Mouse (Mus musculus): ENCODE measurements around the gene A4gnt. TPM values are rescaled to one million over a fixed set of nuclear protein-coding genes. Genes with fewer than 3 reads are reported as not detected.

The A4gnt gene
- polyA plus RNA-seq, 1 experiment from 2014 or later: not detected

DNA sequence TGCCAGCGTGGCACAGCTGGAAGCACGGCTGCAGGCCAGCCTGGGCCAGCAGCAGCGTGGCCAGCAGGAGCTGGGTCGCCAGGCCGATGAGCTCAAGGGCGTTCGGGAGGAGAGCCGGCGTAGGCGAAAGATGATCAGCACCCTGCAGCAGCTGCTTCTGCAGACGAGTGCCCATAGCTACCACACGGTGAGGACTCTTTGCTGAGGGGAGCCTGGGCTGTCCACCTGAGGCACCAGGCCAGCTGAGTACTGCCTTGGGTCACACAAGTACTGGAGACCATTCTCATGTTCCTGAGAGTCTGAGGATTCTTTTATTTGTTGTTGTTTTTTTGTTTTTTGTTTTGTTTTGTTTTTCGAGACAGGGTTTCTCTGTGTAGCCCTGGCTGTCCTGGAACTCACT is 25.4 kb downstream of the A4gnt start:
- Histone ChIP-seq H3K27me3 (no peaks in the 10 kb centered on the region), H3K4me1 (replicated peaks) (no peaks in the 10 kb centered on the region), H3K9ac (no peak overlapping the region), H3K9me3 (no peaks in the 10 kb centered on the region), H3K4me3 (no peak overlapping the region), H3K4me2 (no peak overlapping the region), H3K27ac (replicated peaks) (no peak overlapping the region), H3K36me3 (0 out of 2 replicates have a peak, but pooled peaks cover 6% of the 10 kb centered on the region)
- ATAC-seq (ENCODE audit: low FRiP score, low read depth): no peak
- WGBS: 97% methylated on average over 13 of the region's 13 CpGs

DNA sequence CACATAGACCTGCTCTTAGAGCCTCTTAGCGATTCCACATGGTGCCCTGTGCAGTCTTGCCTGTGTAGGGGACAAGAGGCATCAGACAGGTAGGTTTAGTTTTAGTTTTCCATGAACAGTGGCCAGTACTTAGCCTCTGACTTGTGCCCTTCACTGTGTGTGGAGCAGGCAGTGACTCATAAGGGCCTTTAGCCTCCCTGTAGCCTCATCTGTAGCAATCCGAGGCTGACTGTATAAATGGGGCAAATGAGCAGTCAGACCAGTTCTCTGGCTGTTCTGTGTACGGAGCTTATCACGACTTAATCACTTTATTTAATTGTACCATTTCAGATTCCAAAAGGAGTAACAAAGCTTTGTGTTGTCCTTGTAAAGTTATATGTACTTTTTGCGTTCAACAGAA is 27.7 kb downstream of the A4gnt start:
- H3K27me3 ChIP-seq: no peaks in the 10 kb centered on the region
- no peak overlapping the region for H3K27ac ChIP-seq (replicated peaks)
- no peaks in the 10 kb centered on the region for H3K9me3 ChIP-seq
- H3K4me3 ChIP-seq: no peak overlapping the region
- no peaks in the 10 kb centered on the region for H3K4me1 ChIP-seq (replicated peaks)
- 0 out of 2 replicates have a peak, but pooled peaks cover 6% of the 10 kb centered on the region for H3K36me3 ChIP-seq
- H3K9ac ChIP-seq: no peak overlapping the region
- ATAC-seq (ENCODE audit: low FRiP score, low read depth): no peak
- no peak overlapping the region for H3K4me2 ChIP-seq
- WGBS: 90% methylated on average over 5 of the region's 5 CpGs

DNA sequence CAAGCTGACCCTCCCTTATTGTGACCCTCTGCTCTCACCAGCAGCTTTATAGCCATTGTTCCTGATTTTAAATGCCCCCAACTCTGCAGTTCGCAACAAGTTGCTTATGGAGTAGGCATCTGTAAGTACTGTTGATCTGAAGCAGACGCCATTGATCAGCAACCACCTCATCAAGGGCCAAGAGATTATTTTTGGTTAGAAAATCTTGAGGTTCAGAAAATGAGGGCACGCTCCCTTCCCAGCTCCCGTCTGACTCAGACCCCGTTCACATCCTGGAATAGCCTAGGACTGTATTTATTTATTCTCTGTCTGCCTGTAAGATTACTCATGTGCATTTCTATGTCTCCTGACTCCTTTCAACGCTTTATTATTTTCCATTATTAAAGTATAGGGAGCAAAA is 33.1 kb downstream of the A4gnt start:
- no peak for ATAC-seq (ENCODE audit: low FRiP score, low read depth)
- no peak overlapping the region for H3K27ac ChIP-seq (replicated peaks)
- H3K27me3 ChIP-seq: no peaks in the 10 kb centered on the region
- peaks cover 20% of the 10 kb centered on the region; the same call in 1 of the 2 replicates for H3K36me3 ChIP-seq
- 89% methylated on average over 6 of the region's 6 CpGs for WGBS
- no peaks in the 10 kb centered on the region for H3K9me3 ChIP-seq
- no peak overlapping the region for H3K4me2 ChIP-seq
- no peak overlapping the region for H3K4me3 ChIP-seq
- no peak overlapping the region for H3K9ac ChIP-seq
- H3K4me1 ChIP-seq (replicated peaks): no peaks in the 10 kb centered on the region

DNA sequence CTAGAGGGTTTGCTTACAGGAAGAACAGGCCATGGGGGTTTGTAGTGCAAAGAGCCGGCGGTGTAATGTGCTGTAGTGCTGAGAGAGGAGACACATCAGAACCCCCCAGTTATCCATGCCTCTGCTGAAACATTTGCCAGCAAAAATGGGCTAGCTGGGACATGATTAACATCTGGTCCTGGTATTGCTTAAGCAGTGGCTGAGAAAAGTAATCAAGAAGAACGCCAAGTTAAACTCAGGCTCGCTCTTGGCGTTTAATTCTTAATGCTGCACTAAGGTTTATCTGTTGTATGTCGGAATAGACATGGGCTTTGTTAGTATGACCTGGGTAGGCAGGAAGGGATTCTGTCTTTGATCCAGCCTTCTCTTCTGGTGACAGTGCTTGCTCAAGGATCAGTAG is 33.8 kb downstream of the A4gnt start:
- no peaks in the 10 kb centered on the region for H3K27me3 ChIP-seq
- 93% methylated on average over 6 of the region's 6 CpGs for WGBS
- no peak for ATAC-seq (ENCODE audit: low FRiP score, low read depth)
- H3K4me3 ChIP-seq: no peak overlapping the region
- H3K9me3 ChIP-seq: no peaks in the 10 kb centered on the region
- no peak overlapping the region for H3K9ac ChIP-seq
- H3K4me2 ChIP-seq: no peak overlapping the region
- H3K36me3 ChIP-seq: peaks cover 26% of the 10 kb centered on the region; the same call in 1 of the 2 replicates
- H3K4me1 ChIP-seq (replicated peaks): no peaks in the 10 kb centered on the region
- H3K27ac ChIP-seq (replicated peaks): no peak overlapping the region

DNA sequence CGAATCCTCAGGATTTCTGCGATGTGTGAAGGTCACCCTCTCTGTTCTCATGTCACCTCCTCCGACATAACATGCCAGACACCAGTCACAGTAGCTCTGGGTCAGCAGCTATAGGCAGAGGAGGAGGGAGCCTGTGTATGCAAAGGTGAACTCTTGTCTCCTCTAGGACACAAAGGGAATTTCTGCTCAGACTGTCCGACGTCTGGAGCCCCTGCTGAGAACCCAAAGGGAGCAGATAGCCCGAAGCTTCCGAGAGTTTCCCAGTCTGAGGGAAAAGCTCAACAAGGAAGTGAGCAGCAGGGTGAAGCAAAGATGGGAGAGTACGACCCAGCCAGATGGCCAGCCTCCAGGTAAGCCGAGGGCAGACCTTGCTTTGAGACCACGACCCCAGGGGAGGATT is 48.5 kb downstream of the A4gnt start:
- no peak for ATAC-seq (ENCODE audit: low FRiP score, low read depth)
- Histone ChIP-seq H3K27me3 (no peaks in the 10 kb centered on the region), H3K4me2 (no peak overlapping the region), H3K9me3 (no peaks in the 10 kb centered on the region), H3K27ac (replicated peaks) (no peak overlapping the region), H3K9ac (no peak overlapping the region), H3K4me3 (no peak overlapping the region), H3K36me3 (no peaks in the 10 kb centered on the region), H3K4me1 (replicated peaks) (no peaks in the 10 kb centered on the region)
- WGBS: 72% methylated on average over 10 of the region's 10 CpGs

DNA sequence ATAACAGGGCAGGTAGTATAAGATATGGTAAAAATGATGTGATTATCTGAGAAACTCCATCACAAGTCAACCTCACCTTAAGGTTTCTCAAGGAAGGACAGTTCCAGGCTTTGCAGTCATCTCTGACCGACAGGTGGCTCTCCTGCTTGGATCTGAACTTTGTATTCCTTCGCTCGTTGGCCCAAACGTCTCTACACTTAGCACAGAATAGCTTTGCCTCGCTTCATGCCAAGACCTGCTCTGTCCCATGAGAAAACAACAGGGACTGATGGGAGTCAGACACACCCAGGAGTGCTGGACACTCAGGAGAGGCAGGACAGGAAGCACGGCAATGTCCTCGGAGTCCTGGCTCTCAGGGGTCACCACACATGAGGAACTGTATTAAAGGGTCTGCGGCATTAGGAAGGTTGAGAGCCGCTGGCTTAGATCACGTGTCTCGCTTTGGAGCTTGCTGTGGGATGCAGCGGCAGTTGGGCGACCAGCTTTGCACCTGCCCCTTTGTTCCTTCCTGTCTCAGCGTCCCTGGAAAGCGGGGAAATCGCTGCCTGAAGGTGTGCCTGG is 49.4 kb downstream of the A4gnt start:
- no peaks in the 10 kb centered on the region for H3K27me3 ChIP-seq
- H3K27ac ChIP-seq (replicated peaks): no peak overlapping the region
- WGBS: 75% methylated on average over 16 of the region's 16 CpGs
- no peak for ATAC-seq (ENCODE audit: low FRiP score, low read depth)
- H3K9me3 ChIP-seq: no peaks in the 10 kb centered on the region
- H3K4me1 ChIP-seq (replicated peaks): no peaks in the 10 kb centered on the region
- H3K36me3 ChIP-seq: no peaks in the 10 kb centered on the region
- no peak overlapping the region for H3K9ac ChIP-seq
- H3K4me2 ChIP-seq: no peak overlapping the region
- no peak overlapping the region for H3K4me3 ChIP-seq

DNA sequence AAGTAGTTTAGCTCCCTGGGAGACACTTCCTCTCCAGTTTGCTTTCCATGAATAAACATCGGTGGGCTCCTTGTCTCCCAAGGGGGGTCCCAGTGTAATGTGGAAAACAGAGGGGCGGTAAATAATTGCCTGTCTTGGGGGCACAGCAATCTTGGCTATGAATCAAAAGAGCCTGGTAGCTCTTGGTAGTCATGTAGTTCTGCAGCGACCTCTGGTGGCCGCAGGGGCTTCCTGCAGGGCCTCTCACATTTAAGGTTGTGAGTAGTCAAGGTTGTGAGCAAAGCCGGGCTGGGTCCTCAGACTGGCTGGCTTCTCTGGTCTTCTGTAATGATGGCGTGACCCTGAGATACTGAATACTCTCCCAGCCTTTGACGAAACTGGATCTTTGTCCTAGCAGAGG is 50.1 kb downstream of the A4gnt start:
- H3K4me2 ChIP-seq: no peak overlapping the region
- no peak overlapping the region for H3K4me3 ChIP-seq
- peak; percentile 59 for ATAC-seq (ENCODE audit: low FRiP score, low read depth)
- no peaks in the 10 kb centered on the region for H3K4me1 ChIP-seq (replicated peaks)
- no peaks in the 10 kb centered on the region for H3K9me3 ChIP-seq
- H3K27me3 ChIP-seq: no peaks in the 10 kb centered on the region
- H3K27ac ChIP-seq (replicated peaks): no peak overlapping the region
- 0 out of 2 replicates have a peak, but pooled peaks cover under 1% of the 10 kb centered on the region for H3K36me3 ChIP-seq
- no peak overlapping the region for H3K9ac ChIP-seq
- 22% methylated on average over 7 of the region's 7 CpGs for WGBS

DNA sequence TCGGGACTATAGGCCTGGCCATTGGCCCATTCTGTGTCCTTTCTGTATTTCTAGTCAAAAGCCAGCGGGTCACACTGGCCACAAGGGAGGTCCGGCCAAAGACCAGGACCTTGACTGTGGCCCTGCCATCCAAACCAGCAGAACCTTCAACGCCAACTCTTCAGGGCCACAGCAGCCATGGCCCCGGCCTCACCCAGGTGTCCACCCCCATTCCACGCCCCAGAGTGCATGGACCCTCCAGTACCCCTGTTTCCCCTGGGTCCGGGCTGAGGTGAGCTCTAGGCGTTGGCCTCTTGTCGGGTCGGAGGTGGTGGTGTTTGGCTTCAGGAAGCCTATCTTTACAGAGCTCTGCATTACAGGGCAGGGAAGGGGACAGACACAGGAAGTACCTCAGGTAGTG is 50.6 kb downstream of the A4gnt start:
- Histone ChIP-seq H3K4me2 (no peak overlapping the region), H3K27ac (replicated peaks) (no peak overlapping the region), H3K27me3 (no peaks in the 10 kb centered on the region), H3K36me3 (peaks cover 5% of the 10 kb centered on the region; the same call in 1 of the 2 replicates), H3K4me1 (replicated peaks) (no peaks in the 10 kb centered on the region), H3K9ac (no peak overlapping the region), H3K9me3 (no peaks in the 10 kb centered on the region), H3K4me3 (no peak overlapping the region)
- ATAC-seq (ENCODE audit: low FRiP score, low read depth): no peak
- 93% methylated on average over 10 of the region's 10 CpGs for WGBS

DNA sequence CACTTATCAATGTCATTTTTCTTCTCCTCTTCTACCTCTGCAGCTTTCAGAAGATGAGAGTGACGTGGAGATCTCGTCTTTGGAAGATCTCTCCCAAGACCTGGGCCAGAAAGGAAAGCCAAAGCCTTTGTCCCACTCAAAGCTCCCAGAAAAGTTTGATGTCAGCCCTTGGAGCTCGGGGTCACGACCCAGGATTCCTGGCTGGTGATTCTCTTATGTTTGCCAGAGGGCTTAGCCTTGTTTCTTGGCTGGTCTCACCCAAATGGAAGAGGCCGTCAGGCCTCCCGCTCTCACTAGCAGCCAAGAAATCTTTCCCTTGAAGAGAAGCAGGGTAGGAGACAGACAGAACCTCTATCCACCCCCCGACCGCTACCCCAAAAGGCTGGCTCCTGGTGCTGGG is 55.3 kb downstream of the A4gnt start:
- Histone ChIP-seq H3K4me3 (no peak overlapping the region), H3K27me3 (no peaks in the 10 kb centered on the region), H3K9me3 (0 out of 2 replicates have a peak, but pooled peaks cover 5% of the 10 kb centered on the region), H3K9ac (no peak overlapping the region), H3K36me3 (peaks cover 20% of the 10 kb centered on the region), H3K27ac (replicated peaks) (no peak overlapping the region), H3K4me2 (no peak overlapping the region), H3K4me1 (replicated peaks) (no peaks in the 10 kb centered on the region)
- WGBS: 80% methylated on average over 8 of the region's 8 CpGs
- no peak for ATAC-seq (ENCODE audit: low FRiP score, low read depth)

DNA sequence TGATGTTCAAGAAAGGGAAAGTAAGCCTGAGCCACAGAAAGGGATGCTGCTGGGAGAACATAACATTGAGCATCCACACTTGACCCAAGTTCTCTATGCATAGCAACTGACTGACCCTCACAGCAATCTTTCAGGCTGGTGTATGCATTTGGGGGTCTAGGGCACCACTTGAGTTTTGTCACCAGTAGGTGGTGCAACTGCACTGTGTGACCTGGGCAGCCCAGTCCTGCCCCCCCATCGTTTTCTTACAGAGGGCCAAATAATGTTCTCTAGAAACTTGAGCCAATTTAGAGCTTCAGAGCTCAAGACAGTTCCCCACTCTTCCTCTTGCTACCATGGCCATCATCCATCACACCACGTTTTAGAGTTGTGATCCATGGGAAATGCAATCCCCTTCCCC is 59.3 kb downstream of the A4gnt start:
- ATAC-seq (ENCODE audit: low FRiP score, low read depth): no peak
- 43% methylated on average over 2 of the region's 2 CpGs for WGBS
- H3K9ac ChIP-seq: no peak overlapping the region

More for the DNA sequence above, 59.3 kb downstream of the A4gnt start:
- Histone ChIP-seq H3K27ac (replicated peaks) (no peak overlapping the region), H3K27me3 (no peaks in the 10 kb centered on the region), H3K9me3 (0 out of 2 replicates have a peak, but pooled peaks cover 5% of the 10 kb centered on the region), H3K4me3 (no peak overlapping the region), H3K36me3 (peaks cover 20% of the 10 kb centered on the region), H3K4me1 (replicated peaks) (no peaks in the 10 kb centered on the region), H3K4me2 (no peak overlapping the region)

Other genes starting within 250 kb of the A4gnt start
- 53.8 and 57.1 TPM in 2 replicates for gene Mras, start 175.1 kb upstream of the A4gnt start, polyA plus RNA-seq (2015; fragmentation: Nextera tagmentation; extraction: Ambion mirVana)
- 0.60 and 0.62 TPM in 2 replicates for gene Nme9, start 161.0 kb upstream of the A4gnt start, polyA plus RNA-seq (2015; fragmentation: Nextera tagmentation; extraction: Ambion mirVana)
- gene Armc8, start 43.6 kb upstream of the A4gnt start, polyA plus RNA-seq (2015; fragmentation: Nextera tagmentation; extraction: Ambion mirVana): 68.3 and 72.7 TPM in 2 replicates
- gene Dbr1, start 36.7 kb upstream of the A4gnt start, polyA plus RNA-seq (2015; fragmentation: Nextera tagmentation; extraction: Ambion mirVana): 23.0 and 24.2 TPM in 2 replicates
- gene Dzip1l, start 17.0 kb downstream of the A4gnt start, polyA plus RNA-seq (2015; fragmentation: Nextera tagmentation; extraction: Ambion mirVana): 9.9 and 10.9 TPM in 2 replicates
- 0.09 TPM in 1 of 2 replicates, not detected in the other for gene Cldn18, start 104.8 kb downstream of the A4gnt start, polyA plus RNA-seq (2015; fragmentation: Nextera tagmentation; extraction: Ambion mirVana)